In genomic region chr13:13484351-13484751, GRCm38 (mm10) we compare ENCODE assay signal across 20 mouse cellular contexts. TPM values are rescaled to one million over a fixed set of nuclear protein-coding genes. Genes with fewer than 3 reads are reported as not detected.
DNase-seq lines count a peak whose midpoint lies in the region; ATAC-seq lines count a peak whose summit lies in the region.
"Had no signal": no experiment of that assay in that cellular context is flagged by ENCODE, and none has a peak within 500 bp of the region (broad histone marks: within the 10 kb centered on the region; RNA-seq: fewer than 3 reads in every experiment).

No protein-coding gene starts in this region.

- no peak overlapping the region for H3K4me2 ChIP-seq in embryonic facial prominence, embryonic 12.5 days (replicated peaks)
- H3K4me2 ChIP-seq in neural tube, embryonic 15.5 days: no peak overlapping the region
- H3K4me2 ChIP-seq: forebrain, embryonic 13.5 days; limb, embryonic 15.5 days; stomach, embryonic 15.5 days had no signal

- no peaks in the 10 kb centered on the region for H3K9me3 ChIP-seq in embryonic facial prominence, embryonic 12.5 days
- no peaks in the 10 kb centered on the region for H3K9me3 ChIP-seq in embryonic facial prominence, embryonic 10.5 days
- H3K9me3 ChIP-seq in neural tube, embryonic 15.5 days (replicated peaks): no peaks in the 10 kb centered on the region
- H3K9me3 ChIP-seq: forebrain, embryonic 13.5 days; limb, embryonic 15.5 days; stomach, embryonic 15.5 days had no signal

- no peak overlapping the region for H3K27ac ChIP-seq in embryonic facial prominence, embryonic 12.5 days
- no peak overlapping the region for H3K27ac ChIP-seq in embryonic facial prominence, embryonic 10.5 days (replicated peaks)
- no peak overlapping the region for H3K27ac ChIP-seq in neural tube, embryonic 15.5 days (replicated peaks)
- H3K27ac ChIP-seq: forebrain, embryonic 13.5 days; limb, embryonic 15.5 days; stomach, embryonic 15.5 days had no signal

- peaks cover 11% of the 10 kb centered on the region; the same call in 1 of the 2 replicates for H3K36me3 ChIP-seq in embryonic facial prominence, embryonic 12.5 days
- peaks cover 41% of the 10 kb centered on the region for H3K36me3 ChIP-seq in embryonic facial prominence, embryonic 10.5 days (replicated peaks)
- no peaks in the 10 kb centered on the region for H3K36me3 ChIP-seq in neural tube, embryonic 15.5 days

- DNase-seq in embryonic facial prominence, embryonic 10.5 days (ENCODE audit: low spot score): no peak
- DNase-seq in neural tube, embryonic 10.5 days (ENCODE audit: extremely low spot score, low spot score): peak; percentile 46
- peak; percentile 22 for DNase-seq in embryo, embryonic 11.5 days (ENCODE audit: low read depth, low spot score)
- DNase-seq in right cerebral cortex, adult 18-20 months: no peak
- DNase-seq in right cerebral cortex, adult 2 months (ENCODE audit: low spot score in 2 of 2): no peak
- no peak for DNase-seq in natural killer cell, adult 2 months (ENCODE audit: low spot score in 2 of 2)
- DNase-seq: adrenal gland, postnatal 14 days; cerebellum, adult 18-20 months; heart, postnatal 4 days; kidney, adult 18-20 months; kidney, postnatal 4 days; lung, postnatal 14 days; thymus, adult 2 months had no signal

- H3K9ac ChIP-seq in embryonic facial prominence, embryonic 12.5 days: no peak overlapping the region
- H3K9ac ChIP-seq in neural tube, embryonic 15.5 days (replicated peaks): no peak overlapping the region
- H3K9ac ChIP-seq: forebrain, embryonic 13.5 days; limb, embryonic 15.5 days; stomach, embryonic 15.5 days had no signal

- ATAC-seq in embryonic facial prominence, embryonic 12.5 days (ENCODE audit: insufficient number of reproducible peaks, insufficient read depth, low FRiP score, low TSS enrichment): peak; percentile 44; the same call in 1 of the 2 replicates
- ATAC-seq in neural tube, embryonic 15.5 days (ENCODE audit: low FRiP score): no peak
- ATAC-seq: activated CD4-positive, CD25-positive, alpha-beta regulatory T cell, adult 4 months; forebrain, embryonic 13.5 days had no signal

- no peaks in the 10 kb centered on the region for H3K27me3 ChIP-seq in embryonic facial prominence, embryonic 12.5 days
- no peaks in the 10 kb centered on the region for H3K27me3 ChIP-seq in embryonic facial prominence, embryonic 10.5 days (replicated peaks; ENCODE audit: low read depth, poor library complexity, severe bottlenecking)
- no peaks in the 10 kb centered on the region for H3K27me3 ChIP-seq in neural tube, embryonic 15.5 days (replicated peaks)
- H3K27me3 ChIP-seq: forebrain, embryonic 13.5 days; limb, embryonic 15.5 days; stomach, embryonic 15.5 days had no signal

- peaks cover 13% of the 10 kb centered on the region; the same call in 1 of the 2 replicates for H3K4me1 ChIP-seq in embryonic facial prominence, embryonic 12.5 days
- peaks cover 41% of the 10 kb centered on the region for H3K4me1 ChIP-seq in embryonic facial prominence, embryonic 10.5 days
- H3K4me1 ChIP-seq in neural tube, embryonic 15.5 days: 0 out of 2 replicates have a peak, but pooled peaks cover 7% of the 10 kb centered on the region
- H3K4me1 ChIP-seq: stomach, embryonic 15.5 days had no signal

- no peak overlapping the region for H3K4me3 ChIP-seq in embryonic facial prominence, embryonic 12.5 days
- no peak overlapping the region for H3K4me3 ChIP-seq in embryonic facial prominence, embryonic 10.5 days
- H3K4me3 ChIP-seq in neural tube, embryonic 15.5 days (replicated peaks): no peak overlapping the region
- H3K4me3 ChIP-seq: forebrain, embryonic 13.5 days; limb, embryonic 15.5 days; myocyte; stomach, embryonic 15.5 days had no signal

- WGBS in embryonic facial prominence, embryonic 12.5 days: 37% methylated on average over 7 of the region's 7 CpGs
- 38% methylated on average over 7 of the region's 7 CpGs for WGBS in embryonic facial prominence, embryonic 10.5 days
- 34% methylated on average over 7 of the region's 7 CpGs for WGBS in neural tube, embryonic 15.5 days

RNA-seq across cellular contexts. Expression of gene Nid1, which starts 47.0 kb away (rescaled TPM):
- 61.5 and 65.7 TPM in 2 replicates for polyA plus RNA-seq in embryonic facial prominence, embryonic 12.5 days (2016; fragmentation: Nextera tagmentation; extraction: Ambion mirVana)
- 59.0 and 64.5 TPM in 2 replicates for polyA plus RNA-seq in embryonic facial prominence, embryonic 10.5 days (2016; fragmentation: Nextera tagmentation; extraction: Ambion mirVana)
- polyA plus RNA-seq in neural tube, embryonic 15.5 days (2015; fragmentation: Nextera tagmentation; extraction: Ambion mirVana): 51.0 and 54.1 TPM in 2 replicates
- polyA plus RNA-seq: activated CD4-positive, CD25-positive, alpha-beta regulatory T cell, adult 4 months had no signal

Comparison
In these comparisons a context has a peak if more than half of its experiments do, and no peak if none do; other contexts are left out.
1. DNase-seq: peak in neural tube, embryonic 10.5 days (single experiment) and embryo, embryonic 11.5 days (single experiment); none in embryonic facial prominence, embryonic 10.5 days (single experiment), right cerebral cortex, adult 18-20 months (single experiment), right cerebral cortex, adult 2 months (0 of 2) and natural killer cell, adult 2 months (0 of 2).